Mouse (Mus musculus): ENCODE data around the gene Sytl5.

DNA sequence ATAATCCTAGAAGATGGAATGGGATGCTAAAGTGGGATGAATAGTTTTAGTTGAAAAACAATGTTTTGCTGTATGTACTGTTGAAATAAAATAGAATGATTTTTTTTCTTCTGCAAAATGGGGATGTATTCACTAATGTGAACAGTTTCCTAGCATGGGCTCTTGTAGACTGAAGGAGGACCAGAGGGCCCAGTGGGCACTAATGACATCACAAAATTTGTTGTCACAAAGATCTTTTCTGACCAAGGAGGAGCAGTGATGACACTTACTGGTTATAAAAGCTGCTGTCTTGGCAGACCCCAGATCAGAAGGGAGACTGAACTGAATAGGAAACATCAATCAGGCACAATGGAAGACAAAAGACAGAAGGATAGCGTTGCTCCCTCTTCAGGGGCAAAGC lies 36.0 kb upstream of the Sytl5 start, which contains the start of gene H2al3:
- TF ChIP-seq CTCF (IDR thresholded peaks at IDR 0.05; ENCODE audit: borderline replicate concordance, insufficient read depth, low read depth, low read length) (no peak), POLR2A (IDR thresholded peaks at IDR 0.05; ENCODE audit: borderline replicate concordance, insufficient read depth, low read length) (no peak)
